8 mouse cellular contexts compared by ENCODE assay signal in genomic region chr4:155601091-155601996, GRCm38 (mm10). TPM values are rescaled to one million over a fixed set of nuclear protein-coding genes. Genes with fewer than 3 reads are reported as not detected.
A peak's percentile ranks its signal among the peaks of the same experiment; 100 is the strongest.
DNase-seq lines count a peak whose midpoint lies in the region; ATAC-seq lines count a peak whose summit lies in the region.

Gene Slc35e2 (plus strand): TSS chr4:155601416.

- H3K27ac ChIP-seq in hindbrain, embryonic 15.5 days (replicated peaks), result peak within 1 kb of the TSS; percentile 99

- H3K9me3 ChIP-seq in hindbrain, embryonic 15.5 days, result no peaks in the 10 kb centered on the region

- H3K36me3 ChIP-seq in hindbrain, embryonic 15.5 days, result no peaks in the 10 kb centered on the region

- H3K4me3 ChIP-seq in hindbrain, embryonic 15.5 days, result peak within 1 kb of the TSS; percentile 68

- H3K4me1 ChIP-seq in hindbrain, embryonic 15.5 days (replicated peaks), result peaks cover 21% of the 10 kb centered on the region

- no peaks in the 10 kb centered on the region for H3K27me3 ChIP-seq in hindbrain, embryonic 15.5 days

- 1% methylated on average over 62 of the region's 65 CpGs for WGBS in hindbrain, embryonic 15.5 days

- H3K4me2 ChIP-seq in hindbrain, embryonic 15.5 days, result peak within 1 kb of the TSS; percentile 74

- peak; percentile 97 for DNase-seq in R1 (ENCODE audit: low read depth, low spot score)
- peak; percentile 99 for DNase-seq in cerebellum, postnatal 25 days
- peak; percentile 95 to 97 for DNase-seq in frontal cortex, postnatal 36 days (ENCODE audit: low spot score in 2 of 2)
- DNase-seq in left cerebral cortex, adult 11 months (ENCODE audit: low spot score), result peak; percentile 92
- peak; percentile 93 to 94 for DNase-seq in lung, postnatal 4 days
- DNase-seq in retina, postnatal 7 days (ENCODE audit: low read depth, low spot score), result peak; percentile 90
- DNase-seq in urinary bladder, adult 2 months (ENCODE audit: low spot score), result peak; percentile 99

- H3K9ac ChIP-seq in hindbrain, embryonic 15.5 days, result peak within 1 kb of the TSS; percentile 86

- ATAC-seq in hindbrain, embryonic 15.5 days (ENCODE audit: low FRiP score, low read depth), result peak; percentile 95

RNA-seq across cellular contexts. Expression of gene Slc35e2, which starts in this region (rescaled TPM):
- polyA plus RNA-seq in hindbrain, embryonic 15.5 days (2015; fragmentation: Nextera tagmentation; extraction: Ambion mirVana), result 14.6 and 16.3 TPM in 2 replicates
- 6.1 and 7.8 TPM in 2 replicates for polyA plus RNA-seq in urinary bladder, adult 2 months (2012; rRNA removed)

Comparison
In these comparisons a context has a peak if more than half of its experiments do, and no peak if none do; other contexts are left out.
1. Peak in every context shown above with its lines: DNase-seq, ATAC-seq, H3K4me3 ChIP-seq and H3K27ac ChIP-seq.